Mouse (Mus musculus) ovary, postnatal 14 days (tissue): ENCODE measurements at regions not wholly inside any gene's neighbourhood (a gene's known extent, or its start where the extent isn't known, plus 50 kb on each side); places are given as distances from the start of the nearest gene placed in this dataset.

Experiments
- DNase-seq: peaks from one replicate; pipeline ENCODE4 v3.0.0; 2022; ENCODE audit warnings: low spot score

GRCm38 (mm10) chr4:53320735-53321449, 119.3 kb upstream of the Slc44a1 start:
- no peak for DNase-seq

- no peak for DNase-seq
These were observed 121.2 kb upstream of the Slc44a1 start for GRCm38 (mm10) chr4:53319051-53319450.

- no peak for DNase-seq
These were observed 122.0 kb upstream of the Slc44a1 start for GRCm38 (mm10) chr4:53318181-53318580.

- no peak for DNase-seq
These were observed 122.8 kb upstream of the Slc44a1 start for GRCm38 (mm10) chr4:53317453-53317824.

GRCm38 (mm10) chr4:53316796-53317452, 123.3 kb upstream of the Slc44a1 start:
- no peak for DNase-seq

- DNase-seq, result no peak
These were observed 124.1 kb upstream of the Slc44a1 start for GRCm38 (mm10) chr4:53315876-53316762.

GRCm38 (mm10) chr4:53315121-53315875, 124.9 kb upstream of the Slc44a1 start:
- no peak for DNase-seq

- no peak for DNase-seq
These were observed 126.1 kb upstream of the Slc44a1 start for GRCm38 (mm10) chr4:53314076-53314475.

GRCm38 (mm10) chr4:53307121-53307520, 133.1 kb upstream of the Slc44a1 start:
- DNase-seq, result no peak

GRCm38 (mm10) chr4:53304782-53305385, 135.3 kb upstream of the Slc44a1 start:
- DNase-seq, result no peak

- DNase-seq, result no peak
These were observed 135.9 kb upstream of the Slc44a1 start for GRCm38 (mm10) chr4:53304290-53304654.

GRCm38 (mm10) chr4:53303621-53304289, 136.5 kb upstream of the Slc44a1 start:
- no peak for DNase-seq

GRCm38 (mm10) chr4:53297975-53298374, 138.3 kb upstream of the Abca1 start:
- DNase-seq, result no peak

- no peak for DNase-seq
These were observed 132.9 kb upstream of the Abca1 start for GRCm38 (mm10) chr4:53292606-53293005.

GRCm38 (mm10) chr4:53277741-53278525, 118.2 kb upstream of the Abca1 start:
- DNase-seq, result no peak

- no peak for DNase-seq
These were observed 110.7 kb upstream of the Abca1 start for GRCm38 (mm10) chr4:53270433-53270832.

- no peak for DNase-seq
These were observed 110.3 kb upstream of the Abca1 start for GRCm38 (mm10) chr4:53269999-53270398.

GRCm38 (mm10) chr4:53269251-53269842, 109.7 kb upstream of the Abca1 start:
- DNase-seq, result no peak

- DNase-seq, result no peak
These were observed 105.2 kb upstream of the Abca1 start for GRCm38 (mm10) chr4:53264901-53265300.

- no peak for DNase-seq
These were observed 104.8 kb upstream of the Abca1 start for GRCm38 (mm10) chr4:53264501-53264900.
